8 mouse cellular contexts compared by ENCODE assay signal in the genomic region with DNA sequence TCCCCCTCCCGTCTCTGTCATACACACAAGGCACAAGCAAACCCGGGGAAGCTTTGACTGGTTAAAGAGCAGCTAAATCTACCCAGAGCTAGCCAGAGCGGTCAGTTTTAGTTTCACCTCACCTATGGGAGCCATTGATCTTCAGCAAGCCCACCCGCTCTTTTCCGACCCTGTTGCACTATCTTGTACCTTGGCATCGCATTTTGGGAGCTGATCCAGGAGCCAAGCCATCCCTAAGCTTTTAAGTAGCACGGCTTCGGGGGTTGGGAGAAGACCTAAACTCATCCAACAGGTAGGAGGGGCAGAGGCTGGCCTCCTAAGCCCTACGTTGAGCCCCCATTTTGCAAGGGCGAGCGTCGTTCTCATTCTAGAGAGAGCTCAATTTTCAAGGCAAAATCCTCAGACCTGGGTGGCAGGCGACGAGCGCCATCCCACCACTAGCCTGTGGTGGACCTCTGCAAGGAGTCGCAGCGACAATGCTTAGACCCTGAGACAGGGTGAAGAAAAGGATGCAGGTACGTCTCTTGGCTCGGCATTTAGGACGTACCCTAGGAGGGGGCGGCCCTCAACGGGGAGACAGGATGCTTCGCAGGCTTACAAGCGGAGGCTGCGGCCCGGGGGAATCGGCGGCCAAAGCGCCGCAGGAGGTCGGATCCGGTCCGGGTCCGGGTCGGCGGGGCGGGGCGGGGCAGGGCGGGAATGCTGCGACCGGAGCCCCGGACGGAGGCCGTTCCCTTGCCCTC. TPM values are rescaled to one million over a fixed set of nuclear protein-coding genes. Genes with fewer than 3 reads are reported as not detected.
DNase-seq lines count a peak whose midpoint lies in the region; ATAC-seq and TF ChIP-seq lines count a peak whose summit lies in the region.

No protein-coding gene starts in this region.

- peak overlapping the region; percentile 76 for H3K4me2 ChIP-seq in kidney, embryonic 16.5 days (replicated peaks; ENCODE audit: low read depth, low read length)
- peak overlapping the region; percentile 91 for H3K4me2 ChIP-seq in embryonic facial prominence, embryonic 13.5 days
- H3K4me2 ChIP-seq in hindbrain, postnatal 0 days (ENCODE audit: low read depth, low read length): peak overlapping the region; percentile 87
- peak overlapping the region; percentile 89 for H3K4me2 ChIP-seq in midbrain, embryonic 13.5 days (replicated peaks)

- whole genome bisulfite sequencing in kidney, embryonic 16.5 days: under 1% methylated on average over 44 of the region's 44 CpGs
- WGBS in embryonic facial prominence, embryonic 13.5 days: 2% methylated on average over 44 of the region's 44 CpGs
- 1% methylated on average over 43 of the region's 44 CpGs for WGBS in hindbrain, postnatal 0 days
- WGBS in midbrain, embryonic 13.5 days: 2% methylated on average over 44 of the region's 44 CpGs

- peak overlapping the region; percentile 88 for H3K9ac ChIP-seq in kidney, embryonic 16.5 days (replicated peaks; ENCODE audit: low read length)
- H3K9ac ChIP-seq in embryonic facial prominence, embryonic 13.5 days: peak overlapping the region; percentile 90
- peak overlapping the region; percentile 92 for H3K9ac ChIP-seq in hindbrain, postnatal 0 days (replicated peaks; ENCODE audit: low read length)
- peak overlapping the region; percentile 92 for H3K9ac ChIP-seq in midbrain, embryonic 13.5 days (replicated peaks)

- no peak for DNase-seq in kidney, adult 9 months
- DNase-seq in G1E (ENCODE audit: low spot score): peak; percentile 44
- peak; percentile 47 for DNase-seq in hindbrain, postnatal 0 days (ENCODE audit: low spot score)
- DNase-seq in thymus, postnatal 4 days: no peak
- no peak for DNase-seq in urinary bladder, adult 2 months (ENCODE audit: low spot score)

- H3K27ac ChIP-seq in kidney, embryonic 16.5 days (ENCODE audit: low read length): peak overlapping the region; percentile 92
- peak overlapping the region; percentile 94 for H3K27ac ChIP-seq in embryonic facial prominence, embryonic 13.5 days
- H3K27ac ChIP-seq in hindbrain, postnatal 0 days: peak overlapping the region; percentile 92
- peak overlapping the region; percentile 90 for H3K27ac ChIP-seq in midbrain, embryonic 13.5 days

- H3K36me3 ChIP-seq in kidney, embryonic 16.5 days (ENCODE audit: insufficient read depth, low read length): no peaks in the 10 kb centered on the region
- peaks cover 35% of the 10 kb centered on the region for H3K36me3 ChIP-seq in G1E (replicated peaks)
- peaks cover 15% of the 10 kb centered on the region for H3K36me3 ChIP-seq in embryonic facial prominence, embryonic 13.5 days
- no peaks in the 10 kb centered on the region for H3K36me3 ChIP-seq in hindbrain, postnatal 0 days (ENCODE audit: insufficient read depth, low read length)
- peaks cover 6% of the 10 kb centered on the region for H3K36me3 ChIP-seq in midbrain, embryonic 13.5 days

- H3K4me1 ChIP-seq in kidney, embryonic 16.5 days (ENCODE audit: insufficient read depth, low read length): peaks cover 12% of the 10 kb centered on the region
- H3K4me1 ChIP-seq in G1E (ENCODE audit: insufficient read depth, low read depth, low read length): peaks cover 29% of the 10 kb centered on the region
- H3K4me1 ChIP-seq in embryonic facial prominence, embryonic 13.5 days: peaks cover 24% of the 10 kb centered on the region
- H3K4me1 ChIP-seq in hindbrain, postnatal 0 days (ENCODE audit: insufficient read depth, low read length): peaks cover 14% of the 10 kb centered on the region; the same call in 1 of the 2 replicates
- H3K4me1 ChIP-seq in midbrain, embryonic 13.5 days (replicated peaks): peaks cover 48% of the 10 kb centered on the region

- no peaks in the 10 kb centered on the region for H3K27me3 ChIP-seq in kidney, embryonic 16.5 days (ENCODE audit: insufficient read depth, low read length)
- no peaks in the 10 kb centered on the region for H3K27me3 ChIP-seq in G1E (ENCODE audit: insufficient read depth, low read length)
- H3K27me3 ChIP-seq in embryonic facial prominence, embryonic 13.5 days: no peaks in the 10 kb centered on the region
- H3K27me3 ChIP-seq in hindbrain, postnatal 0 days (ENCODE audit: insufficient read depth, low read length): no peaks in the 10 kb centered on the region
- H3K27me3 ChIP-seq in midbrain, embryonic 13.5 days: no peaks in the 10 kb centered on the region

- ATAC-seq in kidney, embryonic 16.5 days (ENCODE audit: low FRiP score, low TSS enrichment): peak; percentile 81
- ATAC-seq in G1E (ENCODE audit: extremely low read depth, insufficient number of reproducible peaks, low FRiP score, poor library complexity, severe bottlenecking): no peak
- peak; percentile 56 for ATAC-seq in embryonic facial prominence, embryonic 13.5 days (ENCODE audit: insufficient number of reproducible peaks, insufficient read depth, low FRiP score, low TSS enrichment, low read depth)
- peak; percentile 73 for ATAC-seq in hindbrain, postnatal 0 days
- peak; percentile 76 for ATAC-seq in midbrain, embryonic 13.5 days

- no peaks in the 10 kb centered on the region for H3K9me3 ChIP-seq in kidney, embryonic 16.5 days (ENCODE audit: low read length)
- H3K9me3 ChIP-seq in G1E (replicated peaks): no peaks in the 10 kb centered on the region
- H3K9me3 ChIP-seq in embryonic facial prominence, embryonic 13.5 days: no peaks in the 10 kb centered on the region
- H3K9me3 ChIP-seq in hindbrain, postnatal 0 days (ENCODE audit: low read length): no peaks in the 10 kb centered on the region
- H3K9me3 ChIP-seq in midbrain, embryonic 13.5 days: no peaks in the 10 kb centered on the region

- no peak for TF ChIP-seq CTCF in G1E (IDR thresholded peaks at IDR 0.05; ENCODE audit: low read depth, low read length)
- no peak for TF ChIP-seq CTCF in hindbrain, postnatal 0 days (IDR thresholded peaks at IDR 0.05; ENCODE audit: low read depth)

- H3K4me3 ChIP-seq in kidney, embryonic 16.5 days (ENCODE audit: low read length): peak overlapping the region; percentile 78
- peak overlapping the region; percentile 80 for H3K4me3 ChIP-seq in G1E (ENCODE audit: low read depth, low read length)
- peak overlapping the region; percentile 78 for H3K4me3 ChIP-seq in embryonic facial prominence, embryonic 13.5 days
- peak overlapping the region; percentile 86 for H3K4me3 ChIP-seq in hindbrain, postnatal 0 days (ENCODE audit: low read length)
- H3K4me3 ChIP-seq in midbrain, embryonic 13.5 days (replicated peaks): peak overlapping the region; percentile 89

RNA-seq across cellular contexts. Expression of a gene that starts 0.5 kb away (rescaled TPM):
- 5.6 and 8.0 TPM in 2 replicates for polyA plus RNA-seq in kidney, embryonic 16.5 days (2015; fragmentation: Nextera tagmentation; extraction: Ambion mirVana)
- total RNA-seq in G1E (2014; fragmentation: Nextera tagmentation) (25.1 and 25.8 TPM in 2 replicates), G1E (2017) (9.7 and 10.4 TPM in 2 replicates)
- 13.2 and 18.9 TPM in 2 replicates for polyA plus RNA-seq in G1E (2012)
- polyA plus RNA-seq in embryonic facial prominence, embryonic 13.5 days (2015; fragmentation: Nextera tagmentation; extraction: Ambion mirVana): 12.7 and 13.5 TPM in 2 replicates
- 77.6 and 99.2 TPM in 2 replicates for total RNA-seq in hindbrain, postnatal 0 days (2014; rRNA removed)
- polyA plus RNA-seq in hindbrain, postnatal 0 days (2015; fragmentation: Nextera tagmentation; extraction: Ambion mirVana): 14.0 and 14.6 TPM in 2 replicates
- 14.4 and 15.1 TPM in 2 replicates for polyA plus RNA-seq in midbrain, embryonic 13.5 days (2015; fragmentation: Nextera tagmentation; extraction: Ambion mirVana)
- 46.2 and 46.5 TPM in 2 replicates for polyA plus RNA-seq in urinary bladder, adult 2 months (2012; rRNA removed)

RNA-seq across cellular contexts. Expression of a gene that starts 9.6 kb away (rescaled TPM):
- polyA plus RNA-seq in kidney, embryonic 16.5 days (2015; fragmentation: Nextera tagmentation; extraction: Ambion mirVana): 8.2 and 12.3 TPM in 2 replicates
- 30.2 and 38.6 TPM in 2 replicates for total RNA-seq in G1E (2014; fragmentation: Nextera tagmentation)
- total RNA-seq in G1E (2017): 38.0 and 38.5 TPM in 2 replicates
- 24.5 and 25.2 TPM in 2 replicates for polyA plus RNA-seq in G1E (2012)
- polyA plus RNA-seq in embryonic facial prominence, embryonic 13.5 days (2015; fragmentation: Nextera tagmentation; extraction: Ambion mirVana): 11.1 and 13.7 TPM in 2 replicates
- total RNA-seq in hindbrain, postnatal 0 days (2014; rRNA removed): 106 and 109 TPM in 2 replicates
- 9.4 and 10.8 TPM in 2 replicates for polyA plus RNA-seq in hindbrain, postnatal 0 days (2015; fragmentation: Nextera tagmentation; extraction: Ambion mirVana)
- 12.5 and 13.2 TPM in 2 replicates for polyA plus RNA-seq in midbrain, embryonic 13.5 days (2015; fragmentation: Nextera tagmentation; extraction: Ambion mirVana)
- polyA plus RNA-seq in urinary bladder, adult 2 months (2012; rRNA removed): 29.2 and 29.5 TPM in 2 replicates

RNA-seq across cellular contexts. Expression of a gene that starts 30.5 kb away (rescaled TPM):
- 41.6 and 42.6 TPM in 2 replicates for polyA plus RNA-seq in kidney, embryonic 16.5 days (2015; fragmentation: Nextera tagmentation; extraction: Ambion mirVana)
- 25.4 and 29.4 TPM in 2 replicates for total RNA-seq in G1E (2014; fragmentation: Nextera tagmentation)
- total RNA-seq in G1E (2017): 9.5 and 10.3 TPM in 2 replicates
- polyA plus RNA-seq in G1E (2012): 31.0 and 31.4 TPM in 2 replicates
- 24.0 and 25.3 TPM in 2 replicates for polyA plus RNA-seq in embryonic facial prominence, embryonic 13.5 days (2015; fragmentation: Nextera tagmentation; extraction: Ambion mirVana)
- 25.4 and 35.0 TPM in 2 replicates for total RNA-seq in hindbrain, postnatal 0 days (2014; rRNA removed)
- polyA plus RNA-seq in hindbrain, postnatal 0 days (2015; fragmentation: Nextera tagmentation; extraction: Ambion mirVana): 30.2 and 32.2 TPM in 2 replicates
- 18.9 and 19.0 TPM in 2 replicates for polyA plus RNA-seq in midbrain, embryonic 13.5 days (2015; fragmentation: Nextera tagmentation; extraction: Ambion mirVana)
- polyA plus RNA-seq in urinary bladder, adult 2 months (2012; rRNA removed): 31.5 and 40.7 TPM in 2 replicates

RNA-seq across cellular contexts. Expression of a gene that starts 46.4 kb away (rescaled TPM):
- polyA plus RNA-seq in kidney, embryonic 16.5 days (2015; fragmentation: Nextera tagmentation; extraction: Ambion mirVana): 13.5 and 15.9 TPM in 2 replicates
- 1.6 and 2.4 TPM in 2 replicates for total RNA-seq in G1E (2014; fragmentation: Nextera tagmentation)
- 4.5 and 5.9 TPM in 2 replicates for total RNA-seq in G1E (2017)
- polyA plus RNA-seq in G1E (2012): 13.3 and 14.5 TPM in 2 replicates
- 7.6 and 11.4 TPM in 2 replicates for polyA plus RNA-seq in embryonic facial prominence, embryonic 13.5 days (2015; fragmentation: Nextera tagmentation; extraction: Ambion mirVana)
- 1.2 and 4.5 TPM in 2 replicates for total RNA-seq in hindbrain, postnatal 0 days (2014; rRNA removed)
- 0.99 and 1.0 TPM in 2 replicates for polyA plus RNA-seq in hindbrain, postnatal 0 days (2015; fragmentation: Nextera tagmentation; extraction: Ambion mirVana)
- polyA plus RNA-seq in midbrain, embryonic 13.5 days (2015; fragmentation: Nextera tagmentation; extraction: Ambion mirVana): 2.8 and 3.8 TPM in 2 replicates
- 18.6 and 22.3 TPM in 2 replicates for polyA plus RNA-seq in urinary bladder, adult 2 months (2012; rRNA removed)

RNA-seq across cellular contexts. Expression of a gene that starts 47.4 kb away (rescaled TPM):
- 22.0 and 22.8 TPM in 2 replicates for polyA plus RNA-seq in kidney, embryonic 16.5 days (2015; fragmentation: Nextera tagmentation; extraction: Ambion mirVana)
- total RNA-seq in G1E (2014; fragmentation: Nextera tagmentation): 1.1 and 2.4 TPM in 2 replicates
- 7.8 and 8.3 TPM in 2 replicates for total RNA-seq in G1E (2017)
- polyA plus RNA-seq in G1E (2012): 36.0 and 43.2 TPM in 2 replicates
- polyA plus RNA-seq in embryonic facial prominence, embryonic 13.5 days (2015; fragmentation: Nextera tagmentation; extraction: Ambion mirVana): 12.4 and 15.2 TPM in 2 replicates
- 63.7 and 64.1 TPM in 2 replicates for total RNA-seq in hindbrain, postnatal 0 days (2014; rRNA removed)
- 42.2 and 42.7 TPM in 2 replicates for polyA plus RNA-seq in hindbrain, postnatal 0 days (2015; fragmentation: Nextera tagmentation; extraction: Ambion mirVana)
- 12.1 and 13.8 TPM in 2 replicates for polyA plus RNA-seq in midbrain, embryonic 13.5 days (2015; fragmentation: Nextera tagmentation; extraction: Ambion mirVana)
- polyA plus RNA-seq in urinary bladder, adult 2 months (2012; rRNA removed): 26.0 and 26.4 TPM in 2 replicates

Comparison
In these comparisons a context has a peak if more than half of its experiments do, and no peak if none do; other contexts are left out.
1. DNase-seq: peak in G1E (single experiment) and hindbrain, postnatal 0 days (single experiment); none in kidney, adult 9 months (single experiment), thymus, postnatal 4 days (single experiment) and urinary bladder, adult 2 months (single experiment).
2. Peak in every context shown above with its lines, with median percentiles within 50 percentile points of each other: H3K27ac ChIP-seq, H3K4me2 ChIP-seq, H3K4me3 ChIP-seq and H3K9ac ChIP-seq.